Mouse (Mus musculus) cortical plate, adult 2 months (tissue): ENCODE results near the gene Tmem262. TPM values are rescaled to one million over a fixed set of nuclear protein-coding genes. Genes with fewer than 3 reads are reported as not detected.

Experiments
- H3K27ac ChIP-seq: fragments of 200-500 bp; 2 replicates; pipeline ENCODE4 v1.5.1; 2012; ENCODE audit warnings: low read length, control low read depth, inconsistent platforms; ENCODE audit not compliant: insufficient read depth
- H3K4me1 ChIP-seq: fragments of 200-500 bp; 2 replicates; pipeline ENCODE4 v1.6.1; 2011; ENCODE audit warnings: low read length; ENCODE audit not compliant: control insufficient read depth, insufficient read depth
- H3K4me3 ChIP-seq: fragments of 200-500 bp; 2 replicates; pipeline ENCODE4 v1.5.1; 2011; ENCODE audit warnings: mild to moderate bottlenecking, low read length, control low read depth; ENCODE audit not compliant: insufficient read depth
- CTCF ChIP-seq: fragments of 200-500 bp; IDR thresholded peaks from 2 replicates; pipeline ENCODE4 v1.5.1; 2011; ENCODE audit warnings: mild to moderate bottlenecking, control low read depth, low read length; ENCODE audit not compliant: insufficient read depth; ENCODE audit errors: extremely low read depth
- POLR2A ChIP-seq: fragments of 200-500 bp; IDR thresholded peaks from 2 replicates; pipeline ENCODE4 v1.6.1; 2011; ENCODE audit warnings: mild to moderate bottlenecking, low read length, control low read depth; ENCODE audit not compliant: insufficient read depth; ENCODE audit errors: extremely low read depth
- polyA plus RNA-seq: library from polyadenylated mRNA; depleted of rRNA; stranded (reverse); fragments of >200 nt; gene quantifications from 2 replicates; pipeline ENCODE4 v1.2.3, GENCODE M21; 2012

The Tmem262 gene
- polyA plus RNA-seq, 1 experiment = not detected

GRCm38 (mm10) chr19:6046294-6047153 is 33.3 kb upstream of the Tmem262 start, which contains the start of gene Syvn1:
Syvn1 (plus strand) TSS chr19:6046576.
- Histone ChIP-seq H3K4me1 (peaks cover 6% of the 10 kb centered on the region), H3K4me3 (peak within 1 kb of the TSS; percentile 81), H3K27ac (peak within 1 kb of the TSS; percentile 95)
- TF ChIP-seq CTCF (no peak), POLR2A (peak; percentile 79)

DNA sequence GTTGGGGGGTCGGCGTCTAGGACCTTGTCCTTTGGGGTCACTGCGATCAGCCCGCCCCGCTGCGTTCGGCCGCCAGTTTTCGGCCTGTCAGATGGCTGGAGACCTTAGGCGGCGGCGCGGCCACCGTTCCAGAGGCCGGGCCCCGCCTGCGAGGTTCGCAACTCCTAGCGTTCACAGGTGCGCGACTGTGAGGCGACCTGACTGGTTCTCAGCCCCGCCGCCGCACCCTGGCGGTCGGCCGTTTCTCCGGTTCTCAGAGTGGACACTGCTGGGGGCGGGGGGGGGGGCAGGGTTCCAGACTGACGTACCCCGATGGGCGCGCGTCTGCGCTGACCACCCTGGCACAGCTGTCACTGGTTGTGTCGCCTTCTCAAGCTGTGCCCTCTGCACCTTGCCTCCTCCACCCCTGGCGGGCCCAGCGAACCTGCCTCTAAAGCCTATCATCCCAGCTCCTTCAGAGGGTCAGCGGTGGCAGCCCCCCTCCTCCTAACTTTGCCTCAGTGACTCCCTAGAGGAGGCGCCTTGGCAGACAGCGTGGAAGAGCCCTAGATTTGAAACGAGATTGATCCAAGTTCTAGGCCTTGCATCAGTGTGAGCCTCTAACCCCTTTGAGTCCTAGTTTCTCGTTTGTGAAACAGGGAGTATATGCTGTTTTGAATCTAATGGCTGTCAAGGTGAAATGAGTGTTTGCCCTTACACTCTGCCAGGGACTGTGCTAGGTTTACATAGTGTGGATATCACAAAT is 32.5 kb upstream of the Tmem262 start:
- peak overlapping the region; percentile 48; the same call in 1 of the 2 replicates for H3K27ac ChIP-seq
- H3K4me1 ChIP-seq = peaks cover 6% of the 10 kb centered on the region
- H3K4me3 ChIP-seq = peak overlapping the region; percentile 81
- TF ChIP-seq CTCF (no peak), POLR2A (no peak)

- Histone ChIP-seq H3K27ac (no peak overlapping the region), H3K4me1 (peaks cover 6% of the 10 kb centered on the region), H3K4me3 (peak overlapping the region; percentile 81)
- TF ChIP-seq CTCF = no peak
- no peak for TF ChIP-seq POLR2A
Measured at GRCm38 (mm10) chr19:6047899-6048166, 32.0 kb upstream of the Tmem262 start.

DNA sequence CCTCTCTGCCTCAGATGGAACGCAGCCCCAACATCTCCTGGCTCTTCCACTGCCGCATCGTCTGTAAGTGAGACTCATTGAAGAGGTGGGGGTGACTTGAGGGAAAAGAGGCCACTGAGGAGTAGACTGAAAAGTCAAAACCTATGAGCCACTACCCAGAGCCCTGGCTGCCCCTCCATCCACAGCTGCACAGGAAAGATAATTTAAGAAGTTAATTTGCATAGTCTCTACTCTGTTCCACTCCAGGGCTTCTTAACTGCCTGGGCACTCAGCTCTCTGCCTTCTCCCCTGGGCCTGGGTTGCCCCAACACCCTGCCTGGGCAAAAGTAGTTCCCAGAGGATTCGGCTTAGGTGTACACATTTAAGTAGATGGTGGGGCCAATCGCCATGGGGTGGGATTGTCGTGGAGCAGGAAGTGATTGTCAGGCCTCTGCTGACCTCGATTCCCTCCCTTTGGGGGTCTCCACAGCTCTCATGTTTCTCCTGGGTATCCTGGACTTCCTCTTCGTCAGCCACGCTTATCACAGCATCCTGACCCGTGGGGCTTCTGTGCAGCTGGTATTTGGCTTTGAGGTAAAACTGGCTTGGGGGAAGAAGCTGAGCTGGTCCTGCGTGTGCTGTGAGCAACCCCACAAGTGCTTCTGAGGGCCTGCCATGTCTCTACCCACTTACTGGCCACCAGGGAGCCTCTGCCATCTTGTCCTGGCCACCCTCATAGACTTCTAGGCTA is 31.0 kb upstream of the Tmem262 start:
- Histone ChIP-seq H3K4me3 (no peak overlapping the region), H3K27ac (no peak overlapping the region), H3K4me1 (peaks cover 6% of the 10 kb centered on the region)
- TF ChIP-seq POLR2A (no peak), CTCF (no peak)

- TF ChIP-seq POLR2A (no peak), CTCF (no peak)
- Histone ChIP-seq H3K4me3 (no peak overlapping the region), H3K4me1 (peaks cover 5% of the 10 kb centered on the region), H3K27ac (no peak overlapping the region)
Measured at GRCm38 (mm10) chr19:6052516-6052915, 27.3 kb upstream of the Tmem262 start.

- TF ChIP-seq POLR2A = no peak
- TF ChIP-seq CTCF = no peak
- H3K27ac ChIP-seq = no peak overlapping the region
- H3K4me1 ChIP-seq = peaks cover 3% of the 10 kb centered on the region; the same call in 1 of the 2 replicates
- H3K4me3 ChIP-seq = no peak overlapping the region
Measured at GRCm38 (mm10) chr19:6054296-6054695, 25.5 kb upstream of the Tmem262 start.

DNA sequence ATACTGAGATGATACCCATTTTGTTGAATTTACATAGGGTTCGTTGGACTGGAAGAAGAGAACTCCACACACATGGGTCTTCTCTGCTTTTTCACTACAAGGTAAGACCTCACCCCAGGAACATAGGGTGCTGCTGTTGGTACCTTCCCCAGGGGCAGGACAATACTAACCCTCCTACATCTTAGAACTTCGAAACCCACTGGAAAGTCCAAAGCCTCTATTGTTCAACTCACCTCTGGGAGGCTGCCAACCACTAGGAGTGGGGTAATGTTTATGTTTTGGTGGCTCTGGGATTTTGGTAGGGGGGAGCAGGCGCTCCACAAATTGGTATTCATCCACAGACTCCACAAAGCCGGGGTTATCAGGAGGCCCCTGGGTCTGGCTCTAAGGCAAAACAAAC is 23.1 kb upstream of the Tmem262 start:
- TF ChIP-seq CTCF = no peak
- peak overlapping the region; percentile 57; the same call in 1 of the 2 replicates for H3K4me3 ChIP-seq
- peaks cover 3% of the 10 kb centered on the region; the same call in 1 of the 2 replicates for H3K4me1 ChIP-seq
- no peak overlapping the region for H3K27ac ChIP-seq

GRCm38 (mm10) chr19:6057313-6058096 is 22.3 kb upstream of the Tmem262 start, which contains the start of the genes Mrpl49 and Fau:
Mrpl49 (minus strand) TSS chr19:6057785.
Fau (plus strand) TSS chr19:6057844.
- H3K27ac ChIP-seq = peak within 1 kb of the TSS; percentile 66
- peak within 1 kb of the TSS; percentile 57 for H3K4me3 ChIP-seq
- peaks cover 5% of the 10 kb centered on the region; the same call in 1 of the 2 replicates for H3K4me1 ChIP-seq
- TF ChIP-seq POLR2A = peak; percentile 83; the same call in 1 of the 2 replicates
- no peak for TF ChIP-seq CTCF

DNA sequence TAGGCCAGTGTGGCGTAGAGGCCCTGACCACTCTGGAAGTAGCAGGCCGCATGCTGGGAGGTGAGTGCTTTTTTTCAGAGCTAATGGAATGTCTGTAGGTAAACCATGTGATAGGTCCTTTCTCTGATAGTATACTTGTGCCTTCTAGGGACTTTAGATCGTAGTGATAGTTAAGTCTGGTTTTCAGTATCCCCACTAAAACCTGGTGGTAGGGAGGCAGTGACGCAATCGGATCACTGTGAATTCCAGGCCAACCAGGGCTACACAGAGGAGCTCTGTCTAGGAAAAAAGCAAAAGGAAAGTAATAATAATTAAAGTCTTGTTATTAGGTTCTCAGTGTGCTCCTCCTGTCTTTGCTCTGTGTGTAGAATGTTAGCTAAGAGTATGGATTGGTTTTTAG is 21.3 kb upstream of the Tmem262 start:
- H3K4me1 ChIP-seq = peaks cover 7% of the 10 kb centered on the region; the same call in 1 of the 2 replicates
- TF ChIP-seq POLR2A (no peak), CTCF (no peak)
- H3K4me3 ChIP-seq = peak overlapping the region; percentile 57
- no peak overlapping the region for H3K27ac ChIP-seq
